Mouse (Mus musculus): ENCODE results near the gene Lrrc36.

Gene Lrrc36

GRCm38 (mm10) chr8:105483212-105484029 lies 70.0 kb downstream of the Lrrc36 start:
- no peak for DNase-seq (ENCODE audit: low spot score in 2 of 2)

GRCm38 (mm10) chr8:105484030-105484368 lies 70.6 kb downstream of the Lrrc36 start:
- DNase-seq (ENCODE audit: low spot score in 2 of 2) = no peak

- no peak for DNase-seq (ENCODE audit: low spot score in 2 of 2)
These were observed 71.0 kb downstream of the Lrrc36 start for GRCm38 (mm10) chr8:105484392-105484791.

GRCm38 (mm10) chr8:105488082-105488481 lies 74.7 kb downstream of the Lrrc36 start:
- DNase-seq (ENCODE audit: low spot score in 2 of 2) = no peak

- no peak for DNase-seq (ENCODE audit: low spot score in 2 of 2)
These were observed 75.9 kb downstream of the Lrrc36 start for GRCm38 (mm10) chr8:105489281-105489680.

- DNase-seq (ENCODE audit: low spot score in 2 of 2) = no peak
These were observed 80.1 kb downstream of the Lrrc36 start for GRCm38 (mm10) chr8:105493495-105493894.

- no peak for DNase-seq (ENCODE audit: low spot score in 2 of 2)
These were observed 81.2 kb downstream of the Lrrc36 start for GRCm38 (mm10) chr8:105494566-105494965.

GRCm38 (mm10) chr8:105495350-105496302 lies 82.3 kb downstream of the Lrrc36 start:
- DNase-seq (ENCODE audit: low spot score in 2 of 2) = no peak

GRCm38 (mm10) chr8:105496439-105497180 lies 83.2 kb downstream of the Lrrc36 start, which contains the start of gene Zdhhc1:
TSS of gene Zdhhc1 (minus strand) at chr8:105496902.
- peak; percentile 91 for DNase-seq (ENCODE audit: low spot score in 2 of 2)

GRCm38 (mm10) chr8:105499787-105500186 lies 86.4 kb downstream of the Lrrc36 start:
- DNase-seq (ENCODE audit: low spot score in 2 of 2) = no peak

- DNase-seq (ENCODE audit: low spot score in 2 of 2) = no peak
These were observed 91.2 kb downstream of the Lrrc36 start for GRCm38 (mm10) chr8:105504617-105505016.

GRCm38 (mm10) chr8:105506977-105507376 lies 93.6 kb downstream of the Lrrc36 start:
- DNase-seq (ENCODE audit: low spot score in 2 of 2) = no peak

- no peak for DNase-seq (ENCODE audit: low spot score in 2 of 2)
These were observed 95.4 kb downstream of the Lrrc36 start for GRCm38 (mm10) chr8:105508758-105509157.

- no peak for DNase-seq (ENCODE audit: low spot score in 2 of 2)
These were observed 96.8 kb downstream of the Lrrc36 start for GRCm38 (mm10) chr8:105509997-105510735.

All from right cerebral cortex, adult 2 months (tissue).